Mouse (Mus musculus): ENCODE measurements at regions not wholly inside any gene's neighbourhood (a gene's known extent, or its start where the extent isn't known, plus 50 kb on each side); places are given as distances from the start of the nearest gene placed in this dataset.

DNA sequence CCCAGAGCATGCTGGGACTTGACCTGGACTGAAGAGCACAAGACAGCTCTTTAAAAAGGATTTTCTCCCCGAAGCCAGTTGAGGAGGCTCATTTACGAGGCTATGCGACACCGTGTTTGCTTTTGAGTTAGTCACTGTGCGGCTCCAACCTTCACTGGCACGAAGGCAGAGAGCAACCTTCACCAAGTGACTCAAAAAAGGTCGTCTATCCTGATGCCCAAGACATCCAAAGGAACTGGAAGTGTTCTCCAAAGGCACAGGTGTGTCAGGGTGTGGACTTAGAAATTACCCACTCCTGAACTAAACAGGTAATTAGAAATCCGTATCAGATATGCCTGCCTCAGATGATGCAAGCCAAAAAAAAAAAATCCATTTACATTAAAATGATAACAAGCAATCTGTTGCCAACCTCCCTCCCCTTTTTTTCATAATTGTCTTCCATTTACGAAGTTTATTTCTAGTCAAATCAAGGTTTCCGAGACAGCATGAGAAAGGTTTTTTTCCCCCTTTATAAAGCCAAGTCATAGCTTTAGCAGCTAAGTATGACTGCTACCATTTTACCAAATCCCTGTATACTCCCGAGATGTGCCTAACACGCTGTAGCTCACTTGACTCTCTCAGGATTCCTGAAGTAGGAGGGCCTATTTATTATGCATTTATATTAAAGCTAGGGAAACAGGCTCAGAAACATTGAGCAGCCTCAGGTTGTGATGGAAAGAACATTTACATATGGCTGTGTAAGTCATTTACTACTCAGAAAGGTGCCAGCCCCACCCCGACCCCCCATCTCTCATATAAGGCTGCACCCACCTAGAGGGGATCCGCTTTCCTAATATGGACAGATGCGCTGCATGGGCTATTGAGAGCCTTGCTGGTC is 110.3 kb upstream of the Cpm start:
- no peaks in the 10 kb centered on the region for H3K27me3 ChIP-seq (replicated peaks; ENCODE audit: control insufficient read depth, insufficient read depth, low read length)
- H3K4me3 ChIP-seq (ENCODE audit: low read depth, low read length), result no peak overlapping the region
- H3K9ac ChIP-seq (ENCODE audit: low read length), result no peak overlapping the region
- H3K4me2 ChIP-seq (ENCODE audit: low read length), result no peak overlapping the region
- H3K9me3 ChIP-seq (replicated peaks; ENCODE audit: control insufficient read depth, low read length), result no peaks in the 10 kb centered on the region
- 75% methylated on average over 15 of the region's 15 CpGs for WGBS
- DNase-seq (ENCODE audit: low spot score) (no peak), ATAC-seq (no peak)
- H3K36me3 ChIP-seq (ENCODE audit: control insufficient read depth, insufficient read depth, low read length), result no peaks in the 10 kb centered on the region
- no peaks in the 10 kb centered on the region for H3K4me1 ChIP-seq (ENCODE audit: control insufficient read depth, insufficient read depth, low read length)
- no peak overlapping the region for H3K27ac ChIP-seq (ENCODE audit: low read depth, low read length)

DNA sequence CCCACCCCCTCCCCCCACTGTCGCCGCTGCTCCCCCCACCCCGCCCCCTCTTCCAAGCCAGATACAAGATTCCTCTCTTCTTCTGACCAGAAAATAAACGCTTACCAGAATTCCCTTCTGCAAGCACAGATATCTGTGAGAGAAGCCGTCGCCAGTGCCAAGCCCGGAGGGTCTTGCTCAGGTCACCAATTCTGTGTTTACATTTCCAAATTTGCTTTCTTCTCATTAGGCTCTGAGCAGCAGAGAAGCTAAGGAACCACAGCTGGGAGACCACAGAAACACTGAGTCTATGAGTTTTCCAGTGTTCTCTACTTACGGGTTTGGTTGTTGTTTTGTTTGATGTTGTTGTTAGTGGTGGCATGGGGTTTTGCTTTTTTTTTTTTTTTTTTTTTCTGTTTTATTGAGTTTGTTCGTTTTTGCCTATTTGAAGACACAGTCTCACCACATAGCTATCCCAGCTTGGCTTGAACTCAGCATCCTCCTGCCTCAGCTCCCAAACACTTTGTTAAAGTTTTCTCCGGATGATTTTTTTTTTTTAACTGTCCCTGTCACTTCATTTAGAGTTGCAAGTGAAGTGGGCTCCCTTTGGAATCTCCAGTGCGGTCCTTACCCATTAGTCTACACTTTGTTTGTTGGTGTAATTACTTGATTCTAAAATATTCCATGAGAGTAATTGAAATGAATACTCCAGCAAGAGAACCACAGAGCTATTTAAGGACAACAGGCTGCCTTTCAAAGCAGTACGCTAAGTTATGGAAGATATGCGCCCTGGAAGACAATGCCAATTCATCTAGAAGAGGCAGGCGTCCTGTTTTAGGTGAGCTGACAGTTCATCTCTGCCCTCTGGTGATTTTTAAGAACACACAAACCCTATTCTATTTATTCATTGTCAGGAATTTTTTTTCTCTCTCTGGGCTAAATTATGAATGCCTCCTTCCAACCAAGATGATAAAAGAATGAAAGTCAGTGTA is 111.2 kb upstream of the Cpm start:
- H3K36me3 ChIP-seq (ENCODE audit: control insufficient read depth, insufficient read depth, low read length), result no peaks in the 10 kb centered on the region
- H3K27ac ChIP-seq (ENCODE audit: low read depth, low read length), result no peak overlapping the region
- H3K4me1 ChIP-seq (ENCODE audit: control insufficient read depth, insufficient read depth, low read length), result no peaks in the 10 kb centered on the region
- DNase-seq (ENCODE audit: low spot score), result no peak
- no peak overlapping the region for H3K4me2 ChIP-seq (ENCODE audit: low read length)
- no peaks in the 10 kb centered on the region for H3K9me3 ChIP-seq (replicated peaks; ENCODE audit: control insufficient read depth, low read length)
- H3K27me3 ChIP-seq (replicated peaks; ENCODE audit: control insufficient read depth, insufficient read depth, low read length), result no peaks in the 10 kb centered on the region
- ATAC-seq, result no peak
- 68% methylated on average over 14 of the region's 14 CpGs for WGBS
- no peak overlapping the region for H3K9ac ChIP-seq (ENCODE audit: low read length)
- no peak overlapping the region for H3K4me3 ChIP-seq (ENCODE audit: low read depth, low read length)

DNA sequence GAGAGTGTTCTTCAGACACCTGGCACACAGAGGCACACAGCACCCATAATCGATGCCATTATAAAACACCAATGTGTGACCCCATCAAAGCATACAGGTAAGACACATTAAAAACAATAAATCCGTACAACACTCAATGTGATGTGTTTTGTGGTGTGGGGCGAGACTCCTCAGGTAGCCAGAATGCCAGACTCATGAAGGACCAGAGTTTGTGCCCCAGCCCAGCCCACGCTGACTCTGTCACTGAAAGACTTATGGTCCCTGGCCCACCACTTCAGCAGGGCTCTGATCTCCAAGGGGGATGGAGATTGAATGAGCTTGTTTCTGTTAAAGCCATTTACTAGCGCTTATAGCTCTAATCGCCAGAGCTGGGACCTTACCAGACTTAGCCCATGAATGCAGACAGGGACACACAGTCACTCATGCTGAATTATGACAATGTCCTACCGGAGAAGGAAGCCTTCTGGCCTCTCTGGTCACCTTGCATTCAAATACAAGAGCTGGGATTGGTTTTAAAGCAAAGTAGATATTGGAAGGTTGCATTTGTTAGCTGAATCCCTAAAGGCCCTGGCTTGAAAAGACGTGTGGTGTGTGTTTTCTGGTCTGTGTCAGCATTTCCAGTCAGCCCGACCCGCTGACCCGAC is 112.1 kb upstream of the Cpm start:
- Histone ChIP-seq H3K27me3 (replicated peaks; ENCODE audit: control insufficient read depth, insufficient read depth, low read length) (no peaks in the 10 kb centered on the region), H3K9me3 (replicated peaks; ENCODE audit: control insufficient read depth, low read length) (no peaks in the 10 kb centered on the region), H3K4me3 (ENCODE audit: low read depth, low read length) (no peak overlapping the region), H3K4me2 (ENCODE audit: low read length) (no peak overlapping the region), H3K4me1 (ENCODE audit: control insufficient read depth, insufficient read depth, low read length) (no peaks in the 10 kb centered on the region), H3K36me3 (ENCODE audit: control insufficient read depth, insufficient read depth, low read length) (no peaks in the 10 kb centered on the region), H3K27ac (ENCODE audit: low read depth, low read length) (no peak overlapping the region), H3K9ac (ENCODE audit: low read length) (no peak overlapping the region)
- DNase-seq (ENCODE audit: low spot score), result no peak
- ATAC-seq, result no peak
- WGBS, result 75% methylated on average over 11 of the region's 11 CpGs

DNA sequence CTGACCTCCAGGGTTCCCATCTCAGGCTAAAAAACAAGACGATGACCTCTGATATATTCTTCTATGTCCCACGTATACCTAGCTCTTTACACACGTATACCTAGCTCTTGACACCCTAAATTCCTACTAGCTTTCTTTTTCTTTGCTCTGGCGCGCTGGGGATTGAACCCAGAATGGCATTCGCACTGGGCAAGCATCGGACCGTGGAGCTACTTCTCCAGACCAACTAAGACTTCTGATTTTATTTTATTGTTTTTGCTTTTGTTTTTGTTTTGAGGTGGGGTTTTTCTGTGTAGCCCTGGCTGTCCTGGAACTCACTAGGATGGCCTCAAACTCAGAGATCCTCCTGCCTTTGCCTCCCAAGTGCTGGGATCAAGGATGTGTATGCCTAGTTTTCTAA is 112.8 kb upstream of the Cpm start:
- no peak overlapping the region for H3K4me2 ChIP-seq (ENCODE audit: low read length)
- no peak for ATAC-seq
- no peaks in the 10 kb centered on the region for H3K36me3 ChIP-seq (ENCODE audit: control insufficient read depth, insufficient read depth, low read length)
- no peak for DNase-seq (ENCODE audit: low spot score)
- no peaks in the 10 kb centered on the region for H3K27me3 ChIP-seq (replicated peaks; ENCODE audit: control insufficient read depth, insufficient read depth, low read length)
- no peaks in the 10 kb centered on the region for H3K4me1 ChIP-seq (ENCODE audit: control insufficient read depth, insufficient read depth, low read length)
- no peak overlapping the region for H3K4me3 ChIP-seq (ENCODE audit: low read depth, low read length)
- 87% methylated on average over 8 of the region's 8 CpGs for WGBS
- no peak overlapping the region for H3K27ac ChIP-seq (ENCODE audit: low read depth, low read length)
- H3K9ac ChIP-seq (ENCODE audit: low read length), result no peak overlapping the region
- H3K9me3 ChIP-seq (replicated peaks; ENCODE audit: control insufficient read depth, low read length), result no peaks in the 10 kb centered on the region

DNA sequence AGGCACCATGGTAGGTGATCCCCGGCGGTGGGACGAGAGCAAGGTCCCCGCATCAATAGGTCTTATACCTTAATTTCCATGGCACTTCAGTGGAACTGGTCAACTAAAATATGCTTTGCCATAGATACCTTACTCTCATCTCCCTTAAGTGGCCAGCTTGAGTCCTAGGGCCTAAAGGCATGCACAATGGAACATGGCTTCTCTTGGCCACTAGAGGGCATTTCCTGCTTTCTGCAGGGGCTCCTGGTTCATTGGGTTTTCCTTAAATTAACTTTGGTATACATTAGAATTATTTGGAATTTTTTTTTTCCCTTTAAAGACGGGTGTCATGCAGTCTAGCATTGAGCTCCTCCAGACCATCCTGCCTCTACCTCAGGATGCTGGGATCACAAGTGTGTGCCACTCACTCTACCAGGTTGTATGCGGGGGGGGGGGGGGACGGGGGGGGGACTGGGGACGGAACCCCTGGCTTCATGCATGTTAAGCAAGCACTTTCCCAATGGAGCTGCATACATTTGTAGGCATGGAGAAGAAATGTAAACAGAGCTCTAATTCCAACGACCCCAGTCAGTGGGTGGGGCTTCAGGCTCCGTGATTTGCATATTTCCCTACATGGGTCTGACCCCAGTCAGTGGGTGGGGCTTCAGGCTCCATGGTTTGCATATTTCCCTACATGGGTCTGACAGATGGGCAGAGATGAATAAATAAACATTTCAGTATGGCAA is 113.4 kb upstream of the Cpm start:
- Histone ChIP-seq H3K4me1 (ENCODE audit: control insufficient read depth, insufficient read depth, low read length) (no peaks in the 10 kb centered on the region), H3K27me3 (replicated peaks; ENCODE audit: control insufficient read depth, insufficient read depth, low read length) (no peaks in the 10 kb centered on the region), H3K9ac (ENCODE audit: low read length) (no peak overlapping the region), H3K36me3 (ENCODE audit: control insufficient read depth, insufficient read depth, low read length) (no peaks in the 10 kb centered on the region), H3K27ac (ENCODE audit: low read depth, low read length) (no peak overlapping the region), H3K9me3 (replicated peaks; ENCODE audit: control insufficient read depth, low read length) (no peaks in the 10 kb centered on the region), H3K4me2 (ENCODE audit: low read length) (no peak overlapping the region), H3K4me3 (ENCODE audit: low read depth, low read length) (no peak overlapping the region)
- peak; percentile 71 for DNase-seq (ENCODE audit: low spot score)
- WGBS, result 66% methylated on average over 9 of the region's 10 CpGs
- ATAC-seq, result peak; percentile 48

DNA sequence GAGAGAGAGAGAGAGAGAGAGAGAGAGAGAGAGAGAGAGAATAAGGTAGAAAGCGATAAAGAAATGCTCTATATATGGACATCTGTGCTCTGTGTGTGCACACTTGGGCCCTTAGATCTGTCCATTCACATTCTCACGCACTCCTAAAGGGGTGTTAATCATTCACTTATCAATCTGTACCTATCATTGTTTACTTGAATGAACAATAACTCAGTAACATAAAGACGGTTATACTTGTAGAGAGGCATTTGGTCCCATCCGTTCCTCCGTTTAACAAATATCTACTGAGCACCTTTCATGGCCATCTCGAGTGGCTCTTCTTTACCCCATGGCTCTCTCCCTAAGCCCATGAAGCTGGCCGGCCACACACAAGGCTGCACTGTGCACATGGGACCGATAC is 114.3 kb upstream of the Cpm start:
- Histone ChIP-seq H3K4me2 (ENCODE audit: low read length) (no peak overlapping the region), H3K27me3 (replicated peaks; ENCODE audit: control insufficient read depth, insufficient read depth, low read length) (no peaks in the 10 kb centered on the region), H3K9ac (ENCODE audit: low read length) (no peak overlapping the region), H3K27ac (ENCODE audit: low read depth, low read length) (no peak overlapping the region), H3K36me3 (ENCODE audit: control insufficient read depth, insufficient read depth, low read length) (no peaks in the 10 kb centered on the region), H3K4me3 (ENCODE audit: low read depth, low read length) (no peak overlapping the region), H3K9me3 (replicated peaks; ENCODE audit: control insufficient read depth, low read length) (no peaks in the 10 kb centered on the region), H3K4me1 (ENCODE audit: control insufficient read depth, insufficient read depth, low read length) (no peaks in the 10 kb centered on the region)
- WGBS, result 94% methylated on average over 8 of the region's 8 CpGs
- DNase-seq (ENCODE audit: low spot score) (no peak), ATAC-seq (no peak)

DNA sequence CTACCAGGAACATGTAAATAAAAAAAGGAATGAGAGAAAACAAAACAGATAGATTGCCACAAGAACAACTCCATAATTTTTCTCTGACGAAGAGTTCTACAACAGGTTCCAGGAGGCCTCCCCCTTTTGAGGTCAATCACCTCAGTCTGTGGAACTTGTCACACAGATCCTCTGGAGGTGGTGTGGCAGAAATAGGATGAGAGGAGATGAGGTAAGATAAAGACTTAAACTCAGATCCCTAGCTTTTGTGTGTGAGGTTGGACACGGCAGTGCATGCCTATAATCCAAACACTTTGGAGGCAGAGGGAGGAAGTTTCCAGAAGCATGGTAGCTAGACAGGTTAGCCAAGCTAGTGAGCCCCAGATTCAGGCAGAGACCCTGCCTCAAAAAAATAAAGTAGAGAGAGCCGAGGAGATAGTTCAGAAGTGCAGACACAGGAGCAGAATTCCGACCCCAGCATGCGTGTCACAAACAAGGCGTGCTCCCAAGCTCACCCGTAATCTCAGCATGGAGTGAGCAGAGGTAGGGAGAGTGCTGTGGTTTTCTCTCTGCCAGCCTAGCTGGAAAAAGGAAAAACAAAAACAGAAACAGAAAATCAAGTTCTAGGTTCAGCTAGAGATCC is 115.3 kb upstream of the Cpm start:
- H3K4me2 ChIP-seq (ENCODE audit: low read length), result no peak overlapping the region
- H3K9me3 ChIP-seq (replicated peaks; ENCODE audit: control insufficient read depth, low read length), result no peaks in the 10 kb centered on the region
- DNase-seq (ENCODE audit: low spot score) (no peak), ATAC-seq (no peak)
- no peaks in the 10 kb centered on the region for H3K27me3 ChIP-seq (replicated peaks; ENCODE audit: control insufficient read depth, insufficient read depth, low read length)
- no peaks in the 10 kb centered on the region for H3K36me3 ChIP-seq (ENCODE audit: control insufficient read depth, insufficient read depth, low read length)
- WGBS, result 92% methylated on average over 7 of the region's 7 CpGs
- no peaks in the 10 kb centered on the region for H3K4me1 ChIP-seq (ENCODE audit: control insufficient read depth, insufficient read depth, low read length)
- no peak overlapping the region for H3K4me3 ChIP-seq (ENCODE audit: low read depth, low read length)
- H3K9ac ChIP-seq (ENCODE audit: low read length), result no peak overlapping the region
- no peak overlapping the region for H3K27ac ChIP-seq (ENCODE audit: low read depth, low read length)

Measured in forebrain, embryonic 14.5 days (tissue).